Mouse (Mus musculus): ENCODE results near the gene Kcnk5. TPM values are rescaled to one million over a fixed set of nuclear protein-coding genes. Genes with fewer than 3 reads are reported as not detected.

The Kcnk5 gene
- polyA plus RNA-seq, 1 experiment from 2014 or later: 4.5 TPM

DNA sequence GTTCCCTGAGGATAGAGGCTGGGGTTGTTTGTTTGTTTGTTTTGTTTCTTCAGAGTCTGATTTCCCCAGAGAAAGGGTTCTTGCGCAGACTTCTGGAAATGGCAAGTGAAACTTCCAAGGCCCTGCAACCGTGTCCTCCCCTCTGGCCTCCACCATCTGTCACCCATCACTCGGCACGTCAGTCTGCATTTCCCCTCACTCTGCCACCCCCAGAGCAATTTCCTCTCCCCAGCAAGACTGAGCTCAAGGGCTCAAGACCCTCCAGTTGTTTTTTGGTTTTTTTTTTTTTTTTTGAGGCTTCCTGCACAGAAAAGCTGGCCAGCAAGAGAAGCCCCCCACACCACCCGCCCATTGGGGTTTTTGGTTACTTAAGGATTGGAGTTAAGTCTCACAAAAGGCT, 9.1 kb downstream of the Kcnk5 start:
- no peak overlapping the region for H3K4me2 ChIP-seq (ENCODE audit: low read depth, low read length)
- DNase-seq (ENCODE audit: low spot score) (no peak), ATAC-seq (replicated peaks; ENCODE audit: insufficient number of reproducible peaks, low FRiP score, low TSS enrichment, low read depth) (no peak)
- H3K4me1 ChIP-seq (ENCODE audit: control insufficient read depth, insufficient read depth, low read length): 0 out of 2 replicates have a peak, but pooled peaks cover 3% of the 10 kb centered on the region
- no peak overlapping the region for H3K9ac ChIP-seq (replicated peaks; ENCODE audit: low read length)
- no peak overlapping the region for H3K27ac ChIP-seq (replicated peaks; ENCODE audit: low read depth, low read length)
- H3K36me3 ChIP-seq (replicated peaks; ENCODE audit: control insufficient read depth, insufficient read depth, low read depth, low read length): no peaks in the 10 kb centered on the region
- no peaks in the 10 kb centered on the region for H3K27me3 ChIP-seq (ENCODE audit: control insufficient read depth, insufficient read depth, low read length)
- H3K4me3 ChIP-seq (ENCODE audit: low read depth, low read length): no peak overlapping the region
- no peaks in the 10 kb centered on the region for H3K9me3 ChIP-seq (replicated peaks; ENCODE audit: control insufficient read depth, low read length)
- WGBS: 54% methylated on average over 5 of the region's 5 CpGs

GRCm38 (mm10) chr14:20171840-20172239, 9.8 kb downstream of the Kcnk5 start:
- Histone ChIP-seq H3K9ac (replicated peaks; ENCODE audit: low read length) (no peak overlapping the region), H3K27ac (replicated peaks; ENCODE audit: low read depth, low read length) (no peak overlapping the region), H3K36me3 (replicated peaks; ENCODE audit: control insufficient read depth, insufficient read depth, low read depth, low read length) (no peaks in the 10 kb centered on the region), H3K4me2 (ENCODE audit: low read depth, low read length) (no peak overlapping the region), H3K4me1 (ENCODE audit: control insufficient read depth, insufficient read depth, low read length) (no peaks in the 10 kb centered on the region), H3K9me3 (replicated peaks; ENCODE audit: control insufficient read depth, low read length) (no peaks in the 10 kb centered on the region), H3K27me3 (ENCODE audit: control insufficient read depth, insufficient read depth, low read length) (no peaks in the 10 kb centered on the region), H3K4me3 (ENCODE audit: low read depth, low read length) (no peak overlapping the region)
- DNase-seq (ENCODE audit: low spot score): no peak
- no peak for ATAC-seq (replicated peaks; ENCODE audit: insufficient number of reproducible peaks, low FRiP score, low TSS enrichment, low read depth)
- WGBS: 83% methylated on average over 3 of the region's 3 CpGs

DNA sequence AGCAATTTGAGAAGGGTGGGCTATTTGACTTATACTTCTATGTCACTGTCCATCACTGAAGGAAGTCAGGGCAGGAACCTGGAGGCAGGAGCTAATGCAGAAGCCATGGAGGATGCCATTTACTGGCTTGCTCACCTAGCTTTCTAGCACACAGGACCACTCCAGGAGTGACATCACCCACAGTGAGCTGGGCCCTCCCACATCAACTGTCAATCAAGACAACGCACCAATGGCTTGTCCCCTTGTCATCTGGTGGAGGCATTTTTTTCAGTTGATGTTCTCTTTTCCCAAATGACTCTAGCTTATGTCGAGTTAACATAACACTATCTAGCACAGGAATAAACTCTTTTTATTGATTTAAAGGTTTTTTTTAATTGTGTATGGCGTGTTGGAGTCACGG, 12.4 kb downstream of the Kcnk5 start:
- Histone ChIP-seq H3K9me3 (replicated peaks; ENCODE audit: control insufficient read depth, low read length) (no peaks in the 10 kb centered on the region), H3K27me3 (ENCODE audit: control insufficient read depth, insufficient read depth, low read length) (no peaks in the 10 kb centered on the region), H3K4me1 (ENCODE audit: control insufficient read depth, insufficient read depth, low read length) (no peaks in the 10 kb centered on the region), H3K9ac (replicated peaks; ENCODE audit: low read length) (no peak overlapping the region), H3K4me2 (ENCODE audit: low read depth, low read length) (no peak overlapping the region), H3K4me3 (ENCODE audit: low read depth, low read length) (no peak overlapping the region), H3K27ac (replicated peaks; ENCODE audit: low read depth, low read length) (no peak overlapping the region), H3K36me3 (replicated peaks; ENCODE audit: control insufficient read depth, insufficient read depth, low read depth, low read length) (no peaks in the 10 kb centered on the region)
- ATAC-seq (replicated peaks; ENCODE audit: insufficient number of reproducible peaks, low FRiP score, low TSS enrichment, low read depth) (no peak), DNase-seq (ENCODE audit: low spot score) (no peak)
- 88% methylated on average over 4 of the region's 4 CpGs for WGBS

GRCm38 (mm10) chr14:20168478-20168877, 13.1 kb downstream of the Kcnk5 start:
- H3K9me3 ChIP-seq (replicated peaks; ENCODE audit: control insufficient read depth, low read length): no peaks in the 10 kb centered on the region
- no peaks in the 10 kb centered on the region for H3K4me1 ChIP-seq (ENCODE audit: control insufficient read depth, insufficient read depth, low read length)

GRCm38 (mm10) chr14:20168054-20168453, 13.6 kb downstream of the Kcnk5 start:
- Histone ChIP-seq H3K27ac (replicated peaks; ENCODE audit: low read depth, low read length) (no peak overlapping the region), H3K36me3 (replicated peaks; ENCODE audit: control insufficient read depth, insufficient read depth, low read depth, low read length) (no peaks in the 10 kb centered on the region), H3K4me3 (ENCODE audit: low read depth, low read length) (no peak overlapping the region), H3K9me3 (replicated peaks; ENCODE audit: control insufficient read depth, low read length) (no peaks in the 10 kb centered on the region), H3K27me3 (ENCODE audit: control insufficient read depth, insufficient read depth, low read length) (no peaks in the 10 kb centered on the region), H3K9ac (replicated peaks; ENCODE audit: low read length) (no peak overlapping the region), H3K4me2 (ENCODE audit: low read depth, low read length) (no peak overlapping the region), H3K4me1 (ENCODE audit: control insufficient read depth, insufficient read depth, low read length) (peaks cover 3% of the 10 kb centered on the region; the same call in 1 of the 2 replicates)
- DNase-seq (ENCODE audit: low spot score): no peak
- no peak for ATAC-seq (replicated peaks; ENCODE audit: insufficient number of reproducible peaks, low FRiP score, low TSS enrichment, low read depth)
- 87% methylated on average over 2 of the region's 2 CpGs for WGBS

More at GRCm38 (mm10) chr14:20168478-20168877, 13.1 kb downstream of the Kcnk5 start:
- H3K27ac ChIP-seq (replicated peaks; ENCODE audit: low read depth, low read length): no peak overlapping the region
- whole genome bisulfite sequencing: 93% methylated on average over 1 of the region's 1 CpGs
- H3K36me3 ChIP-seq (replicated peaks; ENCODE audit: control insufficient read depth, insufficient read depth, low read depth, low read length): no peaks in the 10 kb centered on the region
- H3K27me3 ChIP-seq (ENCODE audit: control insufficient read depth, insufficient read depth, low read length): no peaks in the 10 kb centered on the region
- H3K4me2 ChIP-seq (ENCODE audit: low read depth, low read length): no peak overlapping the region
- ATAC-seq (replicated peaks; ENCODE audit: insufficient number of reproducible peaks, low FRiP score, low TSS enrichment, low read depth): no peak
- H3K9ac ChIP-seq (replicated peaks; ENCODE audit: low read length): no peak overlapping the region
- no peak for DNase-seq (ENCODE audit: low spot score)
- H3K4me3 ChIP-seq (ENCODE audit: low read depth, low read length): no peak overlapping the region

DNA sequence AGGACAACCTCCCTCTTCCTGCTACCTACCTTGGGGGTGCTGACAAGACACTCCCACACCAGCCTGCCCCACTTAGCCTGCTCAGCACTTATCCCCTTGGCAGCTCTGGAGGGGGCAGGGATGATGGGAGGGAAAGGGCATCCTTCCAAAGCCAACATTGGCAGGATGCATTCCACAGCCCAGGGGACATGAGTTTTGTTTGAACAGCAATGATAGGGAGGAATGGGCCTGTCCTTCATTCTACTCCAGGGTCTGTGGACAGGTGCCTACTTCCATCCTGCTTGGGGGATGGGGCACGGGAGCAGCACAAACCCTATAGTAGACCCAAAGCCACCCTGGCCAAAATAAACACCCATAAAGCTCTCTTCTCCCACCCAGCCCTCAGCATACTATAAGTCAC, 16.2 kb downstream of the Kcnk5 start:
- WGBS: 80% methylated on average over 1 of the region's 1 CpGs
- H3K4me1 ChIP-seq (ENCODE audit: control insufficient read depth, insufficient read depth, low read length): peaks cover 4% of the 10 kb centered on the region; the same call in 1 of the 2 replicates
- no peak for DNase-seq (ENCODE audit: low spot score)

GRCm38 (mm10) chr14:20164438-20164837, 17.2 kb downstream of the Kcnk5 start:
- no peak for DNase-seq (ENCODE audit: low spot score)
- 90% methylated on average over 7 of the region's 7 CpGs for WGBS
- peaks cover 4% of the 10 kb centered on the region; the same call in 1 of the 2 replicates for H3K4me1 ChIP-seq (ENCODE audit: control insufficient read depth, insufficient read depth, low read length)
- H3K9ac ChIP-seq (replicated peaks; ENCODE audit: low read length): no peak overlapping the region
- H3K27me3 ChIP-seq (ENCODE audit: control insufficient read depth, insufficient read depth, low read length): no peaks in the 10 kb centered on the region
- H3K27ac ChIP-seq (replicated peaks; ENCODE audit: low read depth, low read length): no peak overlapping the region
- no peaks in the 10 kb centered on the region for H3K9me3 ChIP-seq (replicated peaks; ENCODE audit: control insufficient read depth, low read length)
- no peak overlapping the region for H3K4me3 ChIP-seq (ENCODE audit: low read depth, low read length)
- ATAC-seq (replicated peaks; ENCODE audit: insufficient number of reproducible peaks, low FRiP score, low TSS enrichment, low read depth): no peak
- no peaks in the 10 kb centered on the region for H3K36me3 ChIP-seq (replicated peaks; ENCODE audit: control insufficient read depth, insufficient read depth, low read depth, low read length)
- no peak overlapping the region for H3K4me2 ChIP-seq (ENCODE audit: low read depth, low read length)

More for the DNA sequence above, 16.2 kb downstream of the Kcnk5 start:
- Histone ChIP-seq H3K36me3 (replicated peaks; ENCODE audit: control insufficient read depth, insufficient read depth, low read depth, low read length) (no peaks in the 10 kb centered on the region), H3K4me3 (ENCODE audit: low read depth, low read length) (no peak overlapping the region), H3K9ac (replicated peaks; ENCODE audit: low read length) (no peak overlapping the region), H3K4me2 (ENCODE audit: low read depth, low read length) (no peak overlapping the region), H3K27ac (replicated peaks; ENCODE audit: low read depth, low read length) (no peak overlapping the region), H3K9me3 (replicated peaks; ENCODE audit: control insufficient read depth, low read length) (no peaks in the 10 kb centered on the region), H3K27me3 (ENCODE audit: control insufficient read depth, insufficient read depth, low read length) (no peaks in the 10 kb centered on the region)
- no peak for ATAC-seq (replicated peaks; ENCODE audit: insufficient number of reproducible peaks, low FRiP score, low TSS enrichment, low read depth)

GRCm38 (mm10) chr14:20162686-20163085, 18.9 kb downstream of the Kcnk5 start:
- Histone ChIP-seq H3K4me1 (ENCODE audit: control insufficient read depth, insufficient read depth, low read length) (peaks cover 4% of the 10 kb centered on the region; the same call in 1 of the 2 replicates), H3K27me3 (ENCODE audit: control insufficient read depth, insufficient read depth, low read length) (no peaks in the 10 kb centered on the region), H3K9ac (replicated peaks; ENCODE audit: low read length) (no peak overlapping the region), H3K4me3 (ENCODE audit: low read depth, low read length) (no peak overlapping the region), H3K9me3 (replicated peaks; ENCODE audit: control insufficient read depth, low read length) (no peaks in the 10 kb centered on the region), H3K4me2 (ENCODE audit: low read depth, low read length) (no peak overlapping the region), H3K27ac (replicated peaks; ENCODE audit: low read depth, low read length) (no peak overlapping the region), H3K36me3 (replicated peaks; ENCODE audit: control insufficient read depth, insufficient read depth, low read depth, low read length) (no peaks in the 10 kb centered on the region)
- ATAC-seq (replicated peaks; ENCODE audit: insufficient number of reproducible peaks, low FRiP score, low TSS enrichment, low read depth) (no peak), DNase-seq (ENCODE audit: low spot score) (no peak)
- 76% methylated on average over 6 of the region's 6 CpGs for WGBS

Measured in embryonic facial prominence, embryonic 11.5 days (tissue).